Mouse (Mus musculus) heart, embryonic 11.5 days (tissue): ENCODE measurements around the gene Isy1. TPM values are rescaled to one million over a fixed set of nuclear protein-coding genes. Genes with fewer than 3 reads are reported as not detected.

Source experiments
- ATAC-seq: fragments of 200-750 bp; cut with Nextera tagmentation; replicated peaks from 2 replicates; pipeline ENCODE4 v1.8.0; 2017; ENCODE audit warnings: moderate library complexity; ENCODE audit not compliant: insufficient number of reproducible peaks, low FRiP score, low TSS enrichment
- H3K27ac ChIP-seq: fragments of 300-500 bp; sonication (generic); 2 replicates; pipeline ENCODE4 v1.5.1; 2014; ENCODE audit warnings: mild to moderate bottlenecking, low read depth, low read length
- H3K27me3 ChIP-seq: fragments of 300-500 bp; sonication (generic); 2 replicates; pipeline ENCODE4 v1.6.1; 2014; ENCODE audit warnings: mild to moderate bottlenecking, low read length, mixed read lengths; ENCODE audit not compliant: control insufficient read depth, insufficient read depth
- H3K36me3 ChIP-seq: fragments of 300-500 bp; sonication (generic); 2 replicates; pipeline ENCODE4 v1.6.1; 2014; ENCODE audit warnings: mild to moderate bottlenecking, low read length, moderate library complexity, mixed read lengths; ENCODE audit not compliant: control insufficient read depth, insufficient read depth
- H3K4me1 ChIP-seq: fragments of 300-500 bp; sonication (generic); 2 replicates; pipeline ENCODE4 v1.6.1; 2014; ENCODE audit warnings: low read length; ENCODE audit not compliant: control insufficient read depth, insufficient read depth
- H3K4me2 ChIP-seq: fragments of 300-500 bp; sonication (generic); 2 replicates; pipeline ENCODE4 v1.6.1; 2014; ENCODE audit warnings: mild to moderate bottlenecking, moderate library complexity
- H3K4me3 ChIP-seq: fragments of 300-500 bp; sonication (generic); 2 replicates; pipeline ENCODE4 v1.5.1; 2014; ENCODE audit warnings: low read depth, low read length
- H3K9ac ChIP-seq: fragments of 300-500 bp; sonication (generic); 2 replicates; pipeline ENCODE4 v1.6.1; 2014; ENCODE audit warnings: mild to moderate bottlenecking, low read depth, low read length, moderate library complexity
- H3K9me3 ChIP-seq: fragments of 300-500 bp; sonication (generic); replicated peaks from 2 replicates; pipeline ENCODE4 v1.6.1; 2016; ENCODE audit warnings: low read length; ENCODE audit not compliant: control insufficient read depth
- WGBS: fragments of 180-500 bp; shearing (Covaris S2); extraction: QIAGEN DNeasy Blood & Tissue Kit; methylation state at CpG from one replicate; pipeline ENCODE4 v1.1.7; 2014; ENCODE audit not compliant: insufficient replicate concordance; 5-methylcytosine and 5-hydroxymethylcytosine counted together
- polyA plus RNA-seq: library from polyadenylated mRNA; unstranded; fragments of >200 nt; fragmentation: Nextera tagmentation; extraction: Ambion mirVana; gene quantifications from 2 replicates; pipeline ENCODE4 v1.2.1, GENCODE M21; 2014

The Isy1 gene
- polyA plus RNA-seq, 1 experiment from 2014 or later: 28.1 TPM

DNA sequence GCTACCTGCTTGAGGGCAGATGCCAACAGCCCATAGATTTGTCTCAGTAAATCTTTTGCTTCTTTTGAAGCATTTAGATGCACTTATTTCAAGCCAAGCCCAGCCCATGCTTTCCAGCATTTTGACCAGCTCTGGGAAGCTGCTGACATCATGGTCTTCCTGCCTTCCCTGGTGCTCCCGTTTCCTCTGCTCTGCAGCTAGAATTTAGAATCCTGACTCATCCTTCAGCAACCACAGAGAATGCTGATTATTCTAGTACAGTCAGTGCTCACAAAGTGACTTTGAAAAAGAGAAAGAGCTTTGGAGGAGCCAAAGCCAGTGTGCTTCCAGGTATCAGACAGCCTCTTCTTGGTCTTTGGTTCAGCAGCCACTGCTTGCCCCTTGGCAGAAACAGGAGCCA is 18.5 kb upstream of the Isy1 start:
- Histone ChIP-seq H3K4me1 (no peaks in the 10 kb centered on the region), H3K27ac (no peak overlapping the region), H3K9me3 (no peaks in the 10 kb centered on the region), H3K4me2 (no peak overlapping the region), H3K36me3 (no peaks in the 10 kb centered on the region), H3K4me3 (no peak overlapping the region), H3K27me3 (no peaks in the 10 kb centered on the region), H3K9ac (no peak overlapping the region)
- 29% methylated on average over 1 of the region's 1 CpGs for WGBS
- ATAC-seq: no peak

DNA sequence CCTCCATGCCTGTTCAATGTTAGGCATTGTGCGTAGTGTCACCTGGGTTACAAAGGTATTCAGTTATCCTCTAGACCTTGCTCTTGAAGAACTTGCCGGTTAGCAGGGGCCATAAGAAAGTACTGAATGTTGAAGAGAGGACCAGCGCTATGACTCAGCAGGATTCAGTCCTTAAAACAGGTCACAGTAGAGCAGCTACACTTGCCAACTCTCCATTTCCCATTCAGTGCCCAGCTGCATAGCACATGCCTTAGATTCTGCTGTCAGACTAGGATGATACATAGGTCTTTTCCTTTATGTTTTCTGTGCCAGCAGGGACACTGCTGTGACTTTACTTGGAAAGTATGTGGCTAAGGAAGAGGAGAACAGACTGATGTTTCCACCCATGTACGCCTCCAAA is 14.8 kb upstream of the Isy1 start:
- Histone ChIP-seq H3K36me3 (no peaks in the 10 kb centered on the region; the same call in 1 of the 2 replicates), H3K27ac (no peak overlapping the region), H3K4me1 (peaks cover 5% of the 10 kb centered on the region), H3K9ac (no peak overlapping the region), H3K9me3 (no peaks in the 10 kb centered on the region), H3K4me3 (no peak overlapping the region), H3K27me3 (no peaks in the 10 kb centered on the region), H3K4me2 (no peak overlapping the region)
- 77% methylated on average over 4 of the region's 4 CpGs for WGBS
- ATAC-seq: no peak

DNA sequence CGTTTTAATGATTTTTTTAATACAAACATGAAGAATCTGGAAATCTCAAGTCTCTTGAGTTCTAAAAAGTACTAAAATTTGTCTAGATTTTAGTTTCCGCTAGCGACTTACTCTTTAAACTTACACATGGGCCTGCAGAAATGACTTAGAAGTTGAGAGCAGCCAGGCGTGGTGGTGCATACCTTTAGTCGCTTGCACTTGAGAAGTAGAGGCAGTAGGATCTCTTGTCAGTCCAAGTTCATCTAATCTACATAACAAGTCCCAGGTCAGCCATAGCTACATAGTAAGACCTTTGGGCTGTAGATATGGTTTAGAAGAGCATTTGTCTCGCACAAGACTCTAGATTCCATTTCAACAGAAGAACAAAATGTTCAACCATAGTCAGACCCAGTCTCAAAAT is 13.3 kb upstream of the Isy1 start:
- Histone ChIP-seq H3K4me3 (no peak overlapping the region), H3K4me1 (peaks cover 13% of the 10 kb centered on the region), H3K27me3 (no peaks in the 10 kb centered on the region), H3K36me3 (peaks cover 4% of the 10 kb centered on the region; the same call in 1 of the 2 replicates), H3K4me2 (peak overlapping the region; percentile 93; the same call in 1 of the 2 replicates), H3K9ac (no peak overlapping the region), H3K9me3 (no peaks in the 10 kb centered on the region), H3K27ac (no peak overlapping the region)
- WGBS: 78% methylated on average over 6 of the region's 6 CpGs
- ATAC-seq: no peak

DNA sequence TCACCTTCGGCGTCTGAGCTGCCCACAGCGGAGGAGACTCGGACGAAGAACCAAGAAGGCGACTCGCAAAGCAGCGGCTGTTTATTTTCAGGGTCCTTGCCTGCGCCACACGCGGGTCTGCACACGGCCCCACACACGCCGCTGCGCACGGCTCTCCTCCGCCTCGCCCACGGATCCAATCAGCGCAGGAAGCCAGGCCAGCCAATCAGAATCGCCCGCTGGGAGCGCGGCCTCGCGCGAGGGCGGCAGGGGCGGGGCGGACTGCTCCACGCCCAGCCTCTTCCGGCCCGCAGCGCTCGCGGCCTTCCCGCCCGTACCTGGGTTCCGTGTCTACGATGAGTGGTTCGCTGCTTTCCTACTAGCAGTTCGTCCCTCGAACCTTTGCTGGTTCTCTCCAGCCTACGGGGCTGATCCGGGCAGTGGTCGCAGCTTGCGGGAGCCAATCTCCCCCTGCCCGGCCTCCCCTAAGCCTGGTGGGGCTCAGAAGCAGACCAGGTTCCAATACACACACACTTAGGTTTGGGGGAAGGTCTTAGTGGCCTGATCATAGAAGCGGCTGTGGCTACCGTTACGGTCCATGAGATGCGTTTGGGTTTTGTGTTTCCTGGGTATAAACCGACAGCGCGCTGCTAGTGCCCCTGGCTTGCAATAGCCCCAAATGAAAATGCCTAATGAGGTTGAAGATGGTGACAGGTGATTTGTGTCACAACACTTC is 12.5 kb upstream of the Isy1 start, which contains the start of gene Cnbp:
Gene Cnbp, minus strand, starts transcription at position 207 of the 715 bp plus-strand sequence.
- no peaks in the 10 kb centered on the region for H3K27me3 ChIP-seq
- peak within 1 kb of the TSS; percentile 93 for H3K27ac ChIP-seq
- H3K9ac ChIP-seq: peak within 1 kb of the TSS; percentile 100
- WGBS: under 1% methylated on average over 55 of the region's 55 CpGs
- ATAC-seq: peak; percentile 96
- H3K4me2 ChIP-seq: peak within 1 kb of the TSS; percentile 93
- peaks cover 16% of the 10 kb centered on the region for H3K4me1 ChIP-seq
- H3K4me3 ChIP-seq: peak within 1 kb of the TSS; percentile 93
- peaks cover 4% of the 10 kb centered on the region; the same call in 1 of the 2 replicates for H3K36me3 ChIP-seq
- H3K9me3 ChIP-seq: no peaks in the 10 kb centered on the region

DNA sequence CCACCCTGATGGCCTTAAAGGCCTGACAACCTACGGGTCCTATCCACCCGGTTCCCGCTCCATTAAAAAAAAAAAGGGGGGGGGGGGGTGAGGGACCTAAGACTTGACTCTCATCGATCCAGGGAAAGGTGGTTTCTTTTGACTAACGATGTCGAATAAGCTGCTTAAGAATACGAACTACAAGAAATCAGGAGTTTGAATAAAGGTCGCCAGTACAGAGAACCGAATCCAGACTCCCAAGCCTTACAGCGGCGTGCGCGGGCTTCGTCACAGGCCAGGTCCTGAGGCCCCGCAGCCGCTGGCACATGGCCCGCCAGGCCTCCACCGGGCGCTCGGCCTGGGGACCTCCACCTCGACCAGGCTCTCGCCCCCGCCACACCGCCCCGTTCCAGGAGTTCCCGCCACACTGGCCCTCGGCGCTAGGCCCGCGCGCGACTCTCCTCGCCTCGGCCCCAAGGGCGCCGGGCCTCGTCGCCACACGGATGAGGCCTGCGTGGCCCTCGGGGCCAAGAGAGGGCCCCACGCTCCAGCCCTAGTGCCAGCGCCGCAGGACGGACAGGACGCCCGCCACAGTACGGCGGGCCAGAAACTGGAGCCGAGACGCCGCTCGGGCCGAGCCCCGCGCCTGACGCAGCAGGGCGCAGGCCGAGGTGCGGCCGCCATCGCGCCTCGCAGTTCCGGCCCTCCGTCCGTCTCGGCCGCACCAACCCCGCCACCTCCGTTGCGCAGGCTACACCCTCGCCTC is 11.7 kb upstream of the Isy1 start:
- Histone ChIP-seq H3K27me3 (no peaks in the 10 kb centered on the region), H3K4me3 (peak overlapping the region; percentile 93), H3K9me3 (no peaks in the 10 kb centered on the region), H3K4me1 (peaks cover 16% of the 10 kb centered on the region), H3K36me3 (peaks cover 4% of the 10 kb centered on the region; the same call in 1 of the 2 replicates), H3K9ac (peak overlapping the region; percentile 100), H3K27ac (peak overlapping the region; percentile 93), H3K4me2 (peak overlapping the region; percentile 93)
- ATAC-seq: peak; percentile 66
- under 1% methylated on average over 73 of the region's 73 CpGs for WGBS

DNA sequence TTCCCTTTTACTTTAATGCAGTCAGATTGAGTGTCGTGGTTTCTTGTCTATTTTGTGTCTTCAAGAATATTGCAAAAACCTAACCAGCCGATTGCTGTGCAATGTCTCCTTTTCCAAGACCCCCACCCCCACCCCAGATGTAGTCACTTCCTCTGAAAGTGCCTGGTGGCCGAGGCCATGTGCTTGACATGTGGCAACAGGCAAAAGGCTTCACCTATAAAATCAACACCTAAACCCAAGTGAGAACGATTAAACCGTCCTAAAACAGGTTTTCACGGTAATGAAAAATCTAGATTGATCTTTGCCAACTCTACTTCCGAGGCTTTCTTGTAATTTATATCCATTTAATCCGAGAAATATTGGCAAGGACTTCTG is 11.2 kb upstream of the Isy1 start:
- Histone ChIP-seq H3K36me3 (peaks cover 9% of the 10 kb centered on the region), H3K9me3 (no peaks in the 10 kb centered on the region), H3K27ac (peak overlapping the region; percentile 93), H3K9ac (peak overlapping the region; percentile 100), H3K4me2 (peak overlapping the region; percentile 93), H3K4me3 (peak overlapping the region; percentile 93), H3K4me1 (peaks cover 16% of the 10 kb centered on the region), H3K27me3 (no peaks in the 10 kb centered on the region)
- no peak for ATAC-seq
- 2% methylated on average over 8 of the region's 8 CpGs for WGBS

DNA sequence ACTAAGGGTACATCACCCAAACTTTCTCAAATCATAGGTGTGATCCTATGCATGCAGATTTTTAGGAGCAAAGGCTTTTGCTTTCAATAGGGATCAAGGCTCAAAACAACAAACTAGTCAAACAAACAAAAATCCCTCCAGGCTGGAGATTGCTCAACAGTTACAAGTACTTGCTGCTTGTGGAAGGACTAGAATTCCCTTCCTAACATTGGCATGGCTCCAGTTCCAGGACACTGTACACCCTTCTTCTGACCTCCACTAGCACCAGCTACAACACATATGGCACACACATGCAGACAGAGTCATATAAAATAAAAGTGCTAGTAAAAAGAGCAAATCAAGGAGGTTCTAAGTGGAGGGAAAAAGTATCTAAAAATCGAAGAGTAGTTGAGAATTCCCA is 8.2 kb upstream of the Isy1 start:
- H3K4me1 ChIP-seq: peaks cover 16% of the 10 kb centered on the region
- ATAC-seq: no peak
- no peak overlapping the region for H3K4me3 ChIP-seq
- no peaks in the 10 kb centered on the region for H3K9me3 ChIP-seq
- H3K27ac ChIP-seq: no peak overlapping the region
- H3K4me2 ChIP-seq: peak overlapping the region; percentile 28; the same call in 1 of the 2 replicates
- H3K36me3 ChIP-seq: peaks cover 34% of the 10 kb centered on the region
- H3K27me3 ChIP-seq: no peaks in the 10 kb centered on the region
- 78% methylated on average over 1 of the region's 1 CpGs for WGBS
- H3K9ac ChIP-seq: 0 out of 2 replicates have a peak overlapping the region, but pooled peaks have one; percentile 6

DNA sequence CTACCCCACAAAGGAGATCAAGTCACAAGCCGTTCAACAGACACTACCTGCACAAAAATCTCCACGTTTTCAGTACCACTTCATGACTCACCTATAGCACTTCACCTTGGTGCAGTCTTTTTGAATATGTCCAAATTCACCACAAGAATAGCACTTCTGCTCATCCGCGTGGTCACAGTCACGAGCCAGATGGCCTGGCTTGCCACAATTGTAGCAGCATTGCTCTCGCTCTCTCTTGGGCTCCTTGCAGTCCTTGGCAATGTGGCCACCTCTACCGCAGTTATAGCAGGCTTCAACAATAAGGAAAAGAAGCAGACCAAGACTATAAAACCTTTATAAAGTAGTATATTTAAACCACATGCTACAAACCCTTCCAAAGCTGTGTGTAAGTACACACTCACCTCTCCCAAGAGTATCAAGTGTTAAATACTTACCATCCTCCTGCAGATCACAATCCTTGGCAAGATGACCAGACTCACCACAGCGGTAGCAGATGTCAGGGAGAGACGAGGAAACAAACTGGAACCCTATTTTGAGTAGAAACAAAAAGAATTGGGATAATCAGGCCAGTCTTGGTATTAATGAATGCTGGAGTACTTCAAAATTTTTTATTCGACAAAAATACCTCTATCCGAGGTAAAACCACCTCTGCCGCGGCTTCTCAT is 6.6 kb upstream of the Isy1 start:
- peaks cover 16% of the 10 kb centered on the region for H3K4me1 ChIP-seq
- no peak overlapping the region for H3K4me3 ChIP-seq
- WGBS: 94% methylated on average over 13 of the region's 13 CpGs
- H3K36me3 ChIP-seq: peaks cover 36% of the 10 kb centered on the region
- H3K27ac ChIP-seq: no peak overlapping the region
- no peak overlapping the region for H3K9ac ChIP-seq
- no peak for ATAC-seq
- H3K27me3 ChIP-seq: no peaks in the 10 kb centered on the region
- H3K4me2 ChIP-seq: no peak overlapping the region
- H3K9me3 ChIP-seq: no peaks in the 10 kb centered on the region
